Mouse (Mus musculus): ENCODE data around the gene Coro7.

DNA sequence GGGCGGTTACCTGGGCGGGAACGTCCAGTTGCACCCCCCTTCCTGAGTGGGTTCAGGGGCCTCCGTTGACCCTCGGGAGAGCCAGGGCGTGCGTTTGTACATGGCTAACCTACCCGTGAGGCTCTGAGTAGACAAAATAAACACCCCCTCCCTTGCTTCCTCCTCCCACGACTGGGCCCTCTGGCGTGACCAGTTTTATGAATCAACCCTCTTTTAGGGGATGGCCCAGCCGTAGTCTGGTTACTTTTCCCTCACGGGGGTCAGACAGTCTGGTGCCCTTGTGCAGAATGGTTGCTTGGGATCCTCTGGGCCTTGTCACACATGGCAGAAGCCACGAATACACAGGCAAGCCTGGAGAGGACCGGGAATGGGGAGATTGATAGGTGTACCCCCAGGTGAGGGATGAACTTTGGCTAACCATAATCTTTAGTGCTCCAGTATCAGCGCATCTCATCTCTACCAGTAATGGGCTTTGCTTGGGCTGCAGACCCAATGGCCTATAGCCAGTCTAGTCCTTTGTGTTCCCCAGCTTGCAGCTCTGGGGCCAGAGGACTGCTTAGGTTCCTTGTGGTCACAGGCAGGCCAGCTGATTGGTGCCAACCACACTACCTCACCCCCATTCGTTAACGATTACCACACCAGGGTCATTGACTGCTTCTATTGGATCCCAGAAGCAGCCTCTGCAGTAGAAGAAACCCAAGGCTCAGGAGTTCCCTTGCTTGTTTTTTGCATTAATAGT, 39.1 kb downstream of the Coro7 start:
- TF ChIP-seq CTCF (IDR thresholded peaks at IDR 0.05; ENCODE audit: borderline replicate concordance, extremely low read depth, insufficient read depth, insufficient read length) (no peak), POLR2A (IDR thresholded peaks at IDR 0.05; ENCODE audit: borderline replicate concordance, extremely low read depth, insufficient read depth, insufficient read length, poor library complexity, severe bottlenecking) (no peak)

Data from brain, embryonic 14.5 days (tissue).